Mouse (Mus musculus) cerebellum, adult 2 months (tissue): ENCODE results near the gene Ak4.
"Not testable (repeated sequence)": the region's sequence is repeated elsewhere in the genome, so short reads cannot be mapped to it uniquely, and the experiment has no call there.

Experiments
- CTCF ChIP-seq: fragments of 200-500 bp; IDR thresholded peaks from 2 replicates; pipeline ENCODE4 v1.5.1; 2011; ENCODE audit warnings: low read depth, mild to moderate bottlenecking, control low read depth, low read length, moderate library complexity, borderline replicate concordance; ENCODE audit not compliant: insufficient read depth
- POLR2A ChIP-seq: fragments of 200-500 bp; IDR thresholded peaks from 2 replicates; pipeline ENCODE4 v1.6.1; 2011; ENCODE audit warnings: low read length, control low read depth, borderline replicate concordance; ENCODE audit not compliant: insufficient read depth

- not testable (repeated sequence) for TF ChIP-seq CTCF, POLR2A
Measured at GRCm38 (mm10) chr4:101446606-101447005, 27.5 kb downstream of the Ak4 start.
